Mouse (Mus musculus) MEL (cell line): ENCODE data around the gene Rhoa. TPM values are rescaled to one million over a fixed set of nuclear protein-coding genes. Genes with fewer than 3 reads are reported as not detected.

ENCODE experiments used
- DNase-seq: peaks from one replicate; pipeline ENCODE4 v3.0.0; 2011; ENCODE audit warnings: low read depth, low spot score
- H3K27ac ChIP-seq: 2 replicates; pipeline ENCODE4 v1.5.1; 2012; ENCODE audit warnings: low read depth, mild to moderate bottlenecking, control low read depth, low read length, moderate library complexity; ENCODE audit not compliant: control insufficient read depth
- H3K27me3 ChIP-seq, 2 experiments: fragments of 150-350 bp in 1 of 2; sonication (generic) in 1 of 2; 2 replicates each; pipeline ENCODE4 v1.6.1; 2012; ENCODE audit warnings: low read length in 2 of 2, mild to moderate bottlenecking in 2 of 2, improper control_type of control experiment in 1 of 2, moderate library complexity in 1 of 2; ENCODE audit not compliant: insufficient read depth in 2 of 2, control insufficient read depth in 1 of 2
- H3K36me3 ChIP-seq, 2 experiments: 2 replicates each; pipeline ENCODE4 v1.6.1; 2012 to 2014; ENCODE audit warnings: low read length in 2 of 2, improper control_type of control experiment in 1 of 2, inconsistent platforms in 1 of 2, mild to moderate bottlenecking in 1 of 2; ENCODE audit not compliant: insufficient read depth in 2 of 2, control insufficient read depth in 1 of 2
- H3K4me1 ChIP-seq, 2 experiments: fragments of 150-350 bp in 1 of 2; sonication (generic) in 1 of 2; 2 replicates each; pipeline ENCODE4 v1.6.1; 2012; ENCODE audit warnings: low read length in 2 of 2, improper control_type of control experiment in 1 of 2, mild to moderate bottlenecking in 1 of 2; ENCODE audit not compliant: insufficient read depth in 2 of 2, control insufficient read depth in 1 of 2
- H3K4me3 ChIP-seq, 2 experiments: fragments of 150-350 bp in 1 of 2; sonication (generic) in 1 of 2; 2 replicates each; pipeline ENCODE4 v1.5.1; 2012; ENCODE audit warnings: low read depth in 2 of 2, low read length in 2 of 2, mild to moderate bottlenecking in 2 of 2, moderate library complexity in 2 of 2, control low read depth in 1 of 2, improper control_type of control experiment in 1 of 2; ENCODE audit not compliant: control insufficient read depth in 1 of 2, insufficient read depth in 1 of 2
- H3K79me2 ChIP-seq: 2 replicates; pipeline ENCODE4 v1.6.1; 2012; ENCODE audit warnings: mild to moderate bottlenecking, low read length, moderate library complexity; ENCODE audit not compliant: control insufficient read depth, poor library complexity, insufficient read depth
- H3K9ac ChIP-seq: 2 replicates; pipeline ENCODE4 v1.6.1; 2012; ENCODE audit warnings: low read depth, mild to moderate bottlenecking, control low read depth, low read length, moderate library complexity; ENCODE audit not compliant: control insufficient read depth, poor library complexity, severe bottlenecking
- H3K9me3 ChIP-seq: fragments of 150-350 bp; sonication (generic); replicated peaks from 2 replicates; pipeline ENCODE4 v1.6.1; 2012; ENCODE audit warnings: mild to moderate bottlenecking, low read length, improper control_type of control experiment, moderate library complexity; ENCODE audit not compliant: insufficient read depth
- CHD1 ChIP-seq: IDR thresholded peaks from 2 replicates; pipeline ENCODE4 v1.6.1; 2012; ENCODE audit warnings: low read depth, mild to moderate bottlenecking, inconsistent platforms, low read length, improper control_type of control experiment
- CHD2 ChIP-seq: IDR thresholded peaks from 2 replicates; pipeline ENCODE4 v1.6.1; 2011; ENCODE audit warnings: low read length, improper control_type of control experiment
- ELF1 ChIP-seq: IDR thresholded peaks from 2 replicates; pipeline ENCODE4 v1.6.1; 2014; ENCODE audit warnings: low read depth, mild to moderate bottlenecking, inconsistent platforms, low read length, improper control_type of control experiment, moderate library complexity
- EP300 ChIP-seq, 2 experiments: IDR thresholded peaks; 2 replicates each; pipeline ENCODE4 v1.6.1; 2011; ENCODE audit warnings: improper control_type of control experiment in 2 of 2, low read length in 2 of 2, low read depth in 1 of 2, mild to moderate bottlenecking in 1 of 2
- ETS1 ChIP-seq: IDR thresholded peaks from 2 replicates; pipeline ENCODE4 v1.6.1; 2012; ENCODE audit warnings: low read depth, mild to moderate bottlenecking, inconsistent platforms, low read length, improper control_type of control experiment, moderate library complexity
- GABPA ChIP-seq: IDR thresholded peaks from 2 replicates; pipeline ENCODE4 v1.6.1; 2012; ENCODE audit warnings: low read depth, mild to moderate bottlenecking, inconsistent platforms, low read length, improper control_type of control experiment, moderate library complexity
- GATA1 ChIP-seq: IDR thresholded peaks from 2 replicates; pipeline ENCODE4 v1.6.1; 2011; ENCODE audit warnings: low read depth, low read length, improper control_type of control experiment
- HCFC1 ChIP-seq: IDR thresholded peaks from 2 replicates; pipeline ENCODE4 v1.6.1; 2012; ENCODE audit warnings: low read depth, mild to moderate bottlenecking, inconsistent platforms, low read length, improper control_type of control experiment, moderate library complexity
- MAX ChIP-seq: IDR thresholded peaks from 2 replicates; pipeline ENCODE4 v1.6.1; 2011; ENCODE audit warnings: low read length, improper control_type of control experiment
- MEF2A ChIP-seq: IDR thresholded peaks from 2 replicates; pipeline ENCODE4 v1.6.1; 2014; ENCODE audit warnings: low read depth, mild to moderate bottlenecking, inconsistent platforms, low read length, improper control_type of control experiment; ENCODE audit not compliant: poor library complexity, insufficient replicate concordance, severe bottlenecking; ENCODE audit errors: extremely low read depth
- NRF1 ChIP-seq: IDR thresholded peaks from 2 replicates; pipeline ENCODE4 v1.6.1; 2014; ENCODE audit warnings: low read depth, mild to moderate bottlenecking, inconsistent platforms, low read length, improper control_type of control experiment, moderate library complexity; ENCODE audit not compliant: poor library complexity, insufficient read depth, severe bottlenecking
- RCOR1 ChIP-seq: IDR thresholded peaks from 2 replicates; pipeline ENCODE4 v1.6.1; 2012; ENCODE audit warnings: low read depth, mild to moderate bottlenecking, inconsistent platforms, low read length, improper control_type of control experiment
- SIN3A ChIP-seq: IDR thresholded peaks from 2 replicates; pipeline ENCODE4 v1.6.1; 2012; ENCODE audit warnings: low read length, improper control_type of control experiment, inconsistent platforms
- TAL1 ChIP-seq: IDR thresholded peaks from 2 replicates; pipeline ENCODE4 v1.6.1; 2012; ENCODE audit warnings: mild to moderate bottlenecking, inconsistent platforms, low read length, moderate library complexity, mixed read lengths
- TBP ChIP-seq: IDR thresholded peaks from 2 replicates; pipeline ENCODE4 v1.8.0; 2011; ENCODE audit warnings: low read depth, low read length, improper control_type of control experiment
- TCF12 ChIP-seq: IDR thresholded peaks from 2 replicates; pipeline ENCODE4 v1.6.1; 2014; ENCODE audit warnings: low read depth, mild to moderate bottlenecking, inconsistent platforms, low read length, improper control_type of control experiment, moderate library complexity
- UBTF ChIP-seq: IDR thresholded peaks from 2 replicates; pipeline ENCODE4 v1.6.1; 2012; ENCODE audit warnings: low read depth, mild to moderate bottlenecking, inconsistent platforms, low read length, improper control_type of control experiment, moderate library complexity, borderline replicate concordance; ENCODE audit not compliant: insufficient read depth
- USF2 ChIP-seq, 2 experiments: IDR thresholded peaks; 2 replicates each; pipeline ENCODE4 v1.6.1; 2011 to 2012; ENCODE audit warnings: improper control_type of control experiment in 2 of 2, low read length in 2 of 2, borderline replicate concordance in 1 of 2, inconsistent platforms in 1 of 2, low read depth in 1 of 2, mild to moderate bottlenecking in 1 of 2; ENCODE audit not compliant: insufficient read depth in 1 of 2
- ZMIZ1 ChIP-seq: IDR thresholded peaks from 2 replicates; pipeline ENCODE4 v1.6.1; 2012; ENCODE audit warnings: low read depth, mild to moderate bottlenecking, inconsistent platforms, low read length, improper control_type of control experiment, moderate library complexity
- ZNF384 ChIP-seq: IDR thresholded peaks from 2 replicates; pipeline ENCODE4 v1.6.1; 2012; ENCODE audit warnings: low read depth, mild to moderate bottlenecking, inconsistent platforms, low read length, improper control_type of control experiment
- polyA plus RNA-seq, 2 experiments: library from polyadenylated mRNA; stranded (reverse) in 1 of 2; unstranded in 1 of 2; fragments of >175 nt in 1 of 2; fragments of >200 nt in 1 of 2; gene quantifications; 2 replicates each; pipeline versions ENCODE4 v1.2.1 to v1.2.4; 2012; ENCODE audit warnings: low replicate concordance in 2 of 2, low read depth in 1 of 2; ENCODE audit not compliant: insufficient read length in 2 of 2, insufficient read depth in 1 of 2, missing spikeins in 1 of 2
- total RNA-seq: library from RNA; depleted of rRNA; stranded (reverse); fragments of 300-350 nt; gene quantifications from 2 replicates; pipeline ENCODE4 v1.2.3, GENCODE M21; 2012

Rhoa gene
- total and polyA plus RNA-seq, 3 experiments, result 80.9 to 241 TPM; not detected in 1

GRCm38 (mm10) chr9:108304716-108305115 is 1.2 kb upstream of the Rhoa start:
- 0 out of 2 replicates have a peak overlapping the region, but pooled peaks have one; percentile 81 for H3K27ac ChIP-seq
- peak overlapping the region; percentile 83 for H3K9ac ChIP-seq
- peaks cover 0 to 30% of the 10 kb centered on the region in 2 experiments; a peak in 3 of 4 replicates for H3K36me3 ChIP-seq
- peak overlapping the region; percentile 75 to 83; a peak in 2 of 4 replicates for H3K4me3 ChIP-seq
- H3K4me1 ChIP-seq, result peaks cover 4 to 19% of the 10 kb centered on the region in 2 experiments; a peak in 3 of 4 replicates
- TF ChIP-seq ZMIZ1 (no peak), ELF1 (no peak), TBP (0 out of 2 replicates have a peak, but pooled peaks have one; percentile 34), GATA1 (peak; percentile 63), USF2 (IDR thresholded peaks at IDR 0.05; ENCODE audit: borderline replicate concordance in 1 of 2, insufficient read depth in 1 of 2, low read depth in 1 of 2, low read length in 2 of 2) (no peak), NRF1 (no peak), ETS1 (0 out of 2 replicates have a peak, but pooled peaks have one; percentile 40), TCF12 (peak; percentile 41; the same call in 1 of the 2 replicates), SIN3A (no peak), TAL1 (peak; percentile 11; the same call in 1 of the 2 replicates), EP300 (IDR thresholded peaks at IDR 0.05; ENCODE audit: low read depth in 1 of 2, low read length in 2 of 2) (0 out of 4 replicates have a peak, but pooled peaks of 1 of the 2 experiments have one; percentile 24), RCOR1 (peak; percentile 79), HCFC1 (no peak), MEF2A (peak; percentile 79; the same call in 1 of the 2 replicates), CHD1 (no peak), UBTF (no peak)
- TF ChIP-seq, all 39 proteins: peak for 8
- no peaks in the 10 kb centered on the region for H3K9me3 ChIP-seq
- no peak for DNase-seq
- peaks cover 36% of the 10 kb centered on the region for H3K79me2 ChIP-seq
- H3K27me3 ChIP-seq, result no peaks in the 10 kb centered on the region

- H3K9ac ChIP-seq, result peak overlapping the region; percentile 83
- peaks cover 41% of the 10 kb centered on the region for H3K79me2 ChIP-seq
- no peaks in the 10 kb centered on the region for H3K9me3 ChIP-seq
- H3K27ac ChIP-seq, result peak overlapping the region; percentile 81
- DNase-seq, result peak; percentile 30
- H3K4me3 ChIP-seq, result peak overlapping the region; percentile 75 to 83
- peaks cover 0 to 30% of the 10 kb centered on the region in 2 experiments; a peak in 3 of 4 replicates for H3K36me3 ChIP-seq
- no peaks in the 10 kb centered on the region for H3K27me3 ChIP-seq
- H3K4me1 ChIP-seq, result peaks cover 4 to 19% of the 10 kb centered on the region in 2 experiments; a peak in 3 of 4 replicates
- TF ChIP-seq NRF1 (0 out of 2 replicates have a peak, but pooled peaks have one; percentile 5), USF2 (IDR thresholded peaks at IDR 0.05; ENCODE audit: borderline replicate concordance in 1 of 2, insufficient read depth in 1 of 2, low read depth in 1 of 2, low read length in 2 of 2) (no peak), GABPA (no peak), MAX (no peak), TBP (no peak), GATA1 (no peak), CHD2 (no peak), ZNF384 (no peak)
Measured at GRCm38 (mm10) chr9:108305170-108305569, 759 bp upstream of the Rhoa start.
